Mouse (Mus musculus): ENCODE results near the gene Preb.

Gene Preb

GRCm38 (mm10) chr5:30959966-30960501, at the start of gene Preb:
TSS of gene Preb (minus strand) at chr5:30960361.
- DNase-seq (ENCODE audit: low spot score) = peak; percentile 99

- DNase-seq (ENCODE audit: low spot score) = peak; percentile 95
Measured at GRCm38 (mm10) chr5:31004184-31004583, 44.0 kb upstream of the Preb start.

GRCm38 (mm10) chr5:31001560-31001959, 41.4 kb upstream of the Preb start:
- DNase-seq (ENCODE audit: low spot score) = no peak

- DNase-seq (ENCODE audit: low spot score) = no peak
Measured at GRCm38 (mm10) chr5:31000993-31001392, 40.8 kb upstream of the Preb start.

GRCm38 (mm10) chr5:31000122-31000521, 40.0 kb upstream of the Preb start:
- no peak for DNase-seq (ENCODE audit: low spot score)

- no peak for DNase-seq (ENCODE audit: low spot score)
Measured at GRCm38 (mm10) chr5:30999324-30999723, 39.2 kb upstream of the Preb start.

- peak; percentile 56 for DNase-seq (ENCODE audit: low spot score)
Measured at GRCm38 (mm10) chr5:30998306-30998705, 38.1 kb upstream of the Preb start.

GRCm38 (mm10) chr5:30994910-30995635, 34.9 kb upstream of the Preb start:
- no peak for DNase-seq (ENCODE audit: low spot score)

- no peak for DNase-seq (ENCODE audit: low spot score)
Measured at GRCm38 (mm10) chr5:30994074-30994473, 33.9 kb upstream of the Preb start.

GRCm38 (mm10) chr5:30992980-30993676, 33.0 kb upstream of the Preb start:
- no peak for DNase-seq (ENCODE audit: low spot score)

- DNase-seq (ENCODE audit: low spot score) = no peak
Measured at GRCm38 (mm10) chr5:30982357-30982756, 22.2 kb upstream of the Preb start.

- DNase-seq (ENCODE audit: low spot score) = peak; percentile 86
Measured at GRCm38 (mm10) chr5:30974870-30975656, 14.9 kb upstream of the Preb start.

- DNase-seq (ENCODE audit: low spot score) = no peak
Measured at GRCm38 (mm10) chr5:30969440-30969839, 9.3 kb upstream of the Preb start.

- DNase-seq (ENCODE audit: low spot score) = peak; percentile 90
Measured at GRCm38 (mm10) chr5:30968416-30968815, 8.3 kb upstream of the Preb start, which contains the start of gene Tcf23. TSS of gene Tcf23 (plus strand) at chr5:30968662.

- no peak for DNase-seq (ENCODE audit: low spot score)
Measured at GRCm38 (mm10) chr5:30966189-30966588, 6.0 kb upstream of the Preb start.

GRCm38 (mm10) chr5:30963916-30964315, 3.8 kb upstream of the Preb start:
- no peak for DNase-seq (ENCODE audit: low spot score)

- no peak for DNase-seq (ENCODE audit: low spot score)
Measured at GRCm38 (mm10) chr5:30961545-30962505, 1.7 kb upstream of the Preb start.

- no peak for DNase-seq (ENCODE audit: low spot score)
Measured at GRCm38 (mm10) chr5:30960814-30961213, 653 bp upstream of the Preb start.

GRCm38 (mm10) chr5:30959198-30959854, 835 bp downstream of the Preb start:
- DNase-seq (ENCODE audit: low spot score) = no peak

- DNase-seq (ENCODE audit: low spot score) = peak; percentile 43
Measured at GRCm38 (mm10) chr5:30957891-30958290, 2.3 kb downstream of the Preb start.

- DNase-seq (ENCODE audit: low spot score) = no peak
Measured at GRCm38 (mm10) chr5:30955751-30956150, 4.4 kb downstream of the Preb start.
